Mouse (Mus musculus) central nervous system, embryonic 18 days (tissue): Measurements from ENCODE around the gene Zfp113. TPM values are rescaled to one million over a fixed set of nuclear protein-coding genes. Genes with fewer than 3 reads are reported as not detected.

Experiments
- polyA plus RNA-seq: library from polyadenylated mRNA; depleted of rRNA; stranded (reverse); fragments of >200 nt; gene quantifications from 2 replicates; pipeline ENCODE4 v1.2.3, GENCODE M21; 2012; rRNA removed

Gene Zfp113
- polyA plus RNA-seq, result 7.2 and 7.7 TPM in 2 replicates

GRCm38 (mm10) chr5:138155443-138155976 is at the start of gene Zfp113:
Gene Zfp113, minus strand, starts transcription at chr5:138155744.

DNA sequence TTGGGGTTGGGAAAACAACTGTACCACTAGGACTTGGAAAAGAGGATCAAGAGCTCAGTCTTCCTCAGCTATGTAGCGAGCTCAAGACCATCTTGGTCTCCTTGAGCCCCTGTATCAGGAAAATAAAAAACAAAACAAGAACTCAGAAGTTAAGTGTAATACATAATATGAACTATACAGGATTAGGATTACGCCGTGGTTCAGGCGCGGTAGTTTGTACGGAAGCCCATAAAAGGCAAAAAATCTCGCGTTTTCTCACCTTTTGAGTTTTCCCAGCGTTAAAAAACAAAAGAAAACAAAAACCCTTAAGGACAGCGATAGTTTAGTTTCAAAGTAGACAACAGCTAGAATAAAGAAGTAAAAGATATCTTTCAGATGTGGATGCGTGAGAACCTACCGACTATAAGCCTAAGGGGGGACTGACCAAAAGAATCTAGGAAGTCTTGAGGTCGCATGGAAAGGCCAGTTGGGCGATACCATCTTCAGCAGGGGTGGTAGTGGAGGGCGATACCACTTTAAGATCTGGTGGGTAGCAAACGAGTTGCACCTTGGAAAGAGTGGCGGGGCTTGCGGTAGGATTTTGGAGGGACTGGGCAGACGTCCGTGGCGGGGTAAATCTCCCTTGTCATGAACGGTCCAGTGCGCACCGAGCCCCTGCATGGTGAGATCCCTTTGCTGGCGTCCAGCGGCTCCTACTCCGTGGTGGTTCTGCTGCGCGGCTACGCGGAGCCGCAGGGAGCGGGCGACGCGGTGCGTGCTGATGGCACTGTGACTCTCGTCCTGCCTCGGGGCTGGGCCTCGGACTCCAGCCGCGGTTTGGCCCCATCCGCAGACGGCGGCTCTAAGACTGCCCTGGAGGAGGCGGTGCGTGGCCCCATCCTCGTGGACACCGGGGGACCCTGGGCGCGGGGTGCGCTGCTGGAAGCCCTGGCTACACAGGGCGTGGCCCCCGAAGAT is 38.5 kb upstream of the Zfp113 start, which contains the start of gene Mblac1:
TSS of gene Mblac1 (plus strand) at position 544 of the 957 bp plus-strand sequence.

GRCm38 (mm10) chr5:138186950-138187638 is 31.6 kb upstream of the Zfp113 start, which contains the start of the genes Taf6 and Cnpy4:
Gene Taf6, minus strand, starts transcription at chr5:138187451.
Gene Cnpy4, plus strand, starts transcription at chr5:138187485.

GRCm38 (mm10) chr5:138171695-138172491 is 16.3 kb upstream of the Zfp113 start, which contains the start of the genes Ap4m1 and Mcm7:
Gene Ap4m1, plus strand, starts transcription at chr5:138172002.
Gene Mcm7, minus strand, starts transcription at chr5:138172422.

DNA sequence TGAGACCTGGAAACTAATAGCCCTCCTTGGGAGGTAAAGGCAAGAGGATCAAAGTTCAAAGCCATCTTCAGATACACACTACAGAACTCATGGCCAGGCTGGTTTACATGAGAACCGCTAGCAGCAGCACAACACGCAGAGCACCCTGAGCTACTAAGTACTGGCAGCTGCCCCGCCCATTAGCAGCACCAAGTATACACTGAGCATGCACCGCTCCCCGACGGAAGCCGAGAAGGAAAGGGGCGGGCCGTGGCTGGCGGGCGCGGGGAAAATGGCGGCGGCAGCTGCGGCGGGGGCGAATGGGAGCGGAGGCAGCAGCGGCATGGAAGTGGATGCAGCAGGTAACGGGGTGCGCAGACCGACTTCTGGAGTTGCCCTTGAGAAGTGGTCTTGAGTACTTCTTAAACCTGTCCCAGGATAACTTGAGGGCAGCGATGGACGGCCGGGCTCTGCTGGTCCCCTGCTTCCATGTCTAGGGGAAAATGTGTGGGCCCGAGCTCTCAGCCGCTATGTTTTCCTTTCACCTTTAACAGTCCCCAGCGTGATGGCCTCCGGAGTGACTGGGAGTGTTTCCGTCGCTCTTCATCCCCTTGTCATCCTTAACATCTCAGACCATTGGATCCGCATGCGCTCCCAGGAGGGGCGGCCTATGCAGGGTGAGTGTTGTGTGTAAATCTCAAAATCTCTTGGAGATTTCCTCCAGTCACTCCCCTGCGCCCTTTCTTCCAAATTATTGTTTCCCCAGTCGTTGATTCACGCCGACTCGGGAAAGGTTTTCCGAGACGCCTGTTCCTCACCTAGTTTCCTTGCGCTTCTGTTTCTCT is 5.5 kb upstream of the Zfp113 start, which contains the start of gene Cops6:
TSS of gene Cops6 (plus strand) at position 230 of the 824 bp plus-strand sequence.

GRCm38 (mm10) chr5:138116255-138117198 is 39.0 kb downstream of the Zfp113 start, which contains the start of gene Zscan21:
Gene Zscan21, plus strand, starts transcription at chr5:138116903.

Other genes with a start within 250 kb of the Zfp113 start
- gene Cyp3a13, start 234.1 kb downstream of the Zfp113 start, polyA plus RNA-seq, result 0.03 and 0.08 TPM in 2 replicates
- 1.1 and 2.6 TPM in 2 replicates for gene Gjc3, start 192.6 kb downstream of the Zfp113 start, polyA plus RNA-seq
- gene Azgp1, start 174.2 kb downstream of the Zfp113 start, polyA plus RNA-seq, result 0.04 TPM in 1 of 2 replicates, not detected in the other
- not detected in 2 replicates for gene Smok3a, start 134.5 kb downstream of the Zfp113 start, polyA plus RNA-seq
- gene Smok3b, start 134.3 kb downstream of the Zfp113 start, polyA plus RNA-seq, result not detected in 2 replicates
- not detected in 2 replicates for gene Smok3c, start 102.5 kb downstream of the Zfp113 start, polyA plus RNA-seq
- gene Zkscan1, start 70.7 kb downstream of the Zfp113 start, polyA plus RNA-seq, result 16.3 and 16.6 TPM in 2 replicates
- 53.8 and 55.9 TPM in 2 replicates for gene Zscan21, start 38.8 kb downstream of the Zfp113 start, polyA plus RNA-seq
- 145 and 155 TPM in 2 replicates for gene Cops6, start 5.3 kb upstream of the Zfp113 start, polyA plus RNA-seq
- gene Ap4m1, start 16.3 kb upstream of the Zfp113 start, polyA plus RNA-seq, result 55.8 and 57.0 TPM in 2 replicates
- 69.5 and 80.0 TPM in 2 replicates for gene Mcm7, start 16.7 kb upstream of the Zfp113 start, polyA plus RNA-seq
- 63.8 and 66.1 TPM in 2 replicates for gene Taf6, start 31.7 kb upstream of the Zfp113 start, polyA plus RNA-seq
- gene Cnpy4, start 31.7 kb upstream of the Zfp113 start, polyA plus RNA-seq, result 21.2 and 21.5 TPM in 2 replicates
- gene Mblac1, start 38.6 kb upstream of the Zfp113 start, polyA plus RNA-seq, result 9.0 and 9.2 TPM in 2 replicates
- gene Nxpe5, start 70.2 kb upstream of the Zfp113 start, polyA plus RNA-seq, result not detected in 2 replicates
- gene Lamtor4, start 99.7 kb upstream of the Zfp113 start, polyA plus RNA-seq, result 154 and 165 TPM in 2 replicates
- 123 and 126 TPM in 2 replicates for gene BC037034, start 108.3 kb upstream of the Zfp113 start, polyA plus RNA-seq
- 0.76 and 0.85 TPM in 2 replicates for gene Gal3st4, start 117.1 kb upstream of the Zfp113 start, polyA plus RNA-seq
- 0.25 and 0.41 TPM in 2 replicates for gene Gm43720, start 124.2 kb upstream of the Zfp113 start, polyA plus RNA-seq
- gene Gpc2, start 124.3 kb upstream of the Zfp113 start, polyA plus RNA-seq, result 326 and 367 TPM in 2 replicates
- 35.0 and 37.6 TPM in 2 replicates for gene Stag3, start 124.5 kb upstream of the Zfp113 start, polyA plus RNA-seq
- gene Pvrig, start 186.2 kb upstream of the Zfp113 start, polyA plus RNA-seq, result 0.09 and 0.12 TPM in 2 replicates